Mouse (Mus musculus) E14TG2a.4 (cell line): ENCODE measurements at regions not wholly inside any gene's neighbourhood (a gene's known extent, or its start where the extent isn't known, plus 50 kb on each side); places are given as distances from the start of the nearest gene placed in this dataset.

Experiments
- H3K27me3 ChIP-seq: 2 replicates; pipeline ENCODE4 v1.6.1; 2014; ENCODE audit warnings: low read length, control low read depth; ENCODE audit not compliant: insufficient read depth
- H3K36me3 ChIP-seq: 2 replicates; pipeline ENCODE4 v1.6.1; 2014; ENCODE audit warnings: low read length, control low read depth; ENCODE audit not compliant: insufficient read depth
- H3K4me1 ChIP-seq: replicated peaks from 2 replicates; pipeline ENCODE4 v1.6.1; 2014; ENCODE audit warnings: low read depth, low read length, control low read depth
- H3K4me3 ChIP-seq: replicated peaks from 2 replicates; pipeline ENCODE4 v1.5.1; 2014; ENCODE audit warnings: mild to moderate bottlenecking, low read length
- H3K9me3 ChIP-seq: 2 replicates; pipeline ENCODE4 v1.6.1; 2014; ENCODE audit warnings: low read length, control low read depth
- CTCF ChIP-seq: conservative IDR thresholded peaks from 2 replicates; pipeline ENCODE4 v1.5.1; 2014; ENCODE audit warnings: low read length
- NANOG ChIP-seq: IDR thresholded peaks from 2 replicates; pipeline ENCODE4 v1.6.1; 2014; ENCODE audit warnings: borderline replicate concordance, low read length, mixed read lengths
- POU5F1 ChIP-seq: IDR thresholded peaks from 2 replicates; pipeline ENCODE4 v1.6.1; 2014; ENCODE audit warnings: low read length, borderline replicate concordance

GRCm38 (mm10) chr7:74224378-74224777 is 210.9 kb upstream of the St8sia2 start:
- no peaks in the 10 kb centered on the region for H3K4me1 ChIP-seq
- TF ChIP-seq POU5F1 = no peak
- TF ChIP-seq CTCF = no peak
- TF ChIP-seq NANOG = no peak
- H3K9me3 ChIP-seq = no peaks in the 10 kb centered on the region
- H3K27me3 ChIP-seq = no peaks in the 10 kb centered on the region
- H3K36me3 ChIP-seq = no peaks in the 10 kb centered on the region
- H3K4me3 ChIP-seq = no peak overlapping the region

- Histone ChIP-seq H3K4me3 (no peak overlapping the region), H3K9me3 (peaks cover 6% of the 10 kb centered on the region; the same call in 1 of the 2 replicates), H3K4me1 (no peaks in the 10 kb centered on the region), H3K27me3 (no peaks in the 10 kb centered on the region), H3K36me3 (no peaks in the 10 kb centered on the region)
- TF ChIP-seq CTCF (peak; percentile 38), POU5F1 (no peak)
These were observed 187.2 kb upstream of the St8sia2 start for GRCm38 (mm10) chr7:74200661-74201060.

- H3K4me1 ChIP-seq = no peaks in the 10 kb centered on the region
- no peak overlapping the region for H3K4me3 ChIP-seq
- peaks cover 6% of the 10 kb centered on the region; the same call in 1 of the 2 replicates for H3K9me3 ChIP-seq
- H3K27me3 ChIP-seq = no peaks in the 10 kb centered on the region
- no peaks in the 10 kb centered on the region for H3K36me3 ChIP-seq
- no peak for TF ChIP-seq POU5F1
- TF ChIP-seq CTCF = no peak
- no peak for TF ChIP-seq NANOG
These were observed 185.3 kb upstream of the St8sia2 start for GRCm38 (mm10) chr7:74198796-74199195.

- TF ChIP-seq CTCF (no peak), NANOG (no peak), POU5F1 (no peak)
- H3K36me3 ChIP-seq = no peaks in the 10 kb centered on the region
- H3K9me3 ChIP-seq = no peaks in the 10 kb centered on the region
- no peak overlapping the region for H3K4me3 ChIP-seq
- no peaks in the 10 kb centered on the region for H3K4me1 ChIP-seq
- no peaks in the 10 kb centered on the region for H3K27me3 ChIP-seq
These were observed 171.2 kb upstream of the St8sia2 start for GRCm38 (mm10) chr7:74184661-74185060.

GRCm38 (mm10) chr7:74174206-74174605 is 160.7 kb upstream of the St8sia2 start:
- no peaks in the 10 kb centered on the region for H3K27me3 ChIP-seq
- no peak for TF ChIP-seq CTCF
- H3K4me1 ChIP-seq = no peaks in the 10 kb centered on the region
- H3K9me3 ChIP-seq = no peaks in the 10 kb centered on the region
- H3K36me3 ChIP-seq = no peaks in the 10 kb centered on the region
- no peak overlapping the region for H3K4me3 ChIP-seq

- TF ChIP-seq CTCF (no peak), NANOG (no peak)
- Histone ChIP-seq H3K4me3 (no peak overlapping the region), H3K4me1 (no peaks in the 10 kb centered on the region), H3K36me3 (no peaks in the 10 kb centered on the region), H3K27me3 (no peaks in the 10 kb centered on the region), H3K9me3 (no peaks in the 10 kb centered on the region)
These were observed 159.7 kb upstream of the St8sia2 start for GRCm38 (mm10) chr7:74173230-74173612.

GRCm38 (mm10) chr7:74172504-74173229 is 159.2 kb upstream of the St8sia2 start:
- Histone ChIP-seq H3K4me1 (no peaks in the 10 kb centered on the region), H3K36me3 (no peaks in the 10 kb centered on the region), H3K27me3 (no peaks in the 10 kb centered on the region), H3K9me3 (no peaks in the 10 kb centered on the region), H3K4me3 (no peak overlapping the region)
- TF ChIP-seq POU5F1 (no peak), NANOG (no peak)

- Histone ChIP-seq H3K27me3 (no peaks in the 10 kb centered on the region), H3K4me1 (no peaks in the 10 kb centered on the region), H3K36me3 (no peaks in the 10 kb centered on the region), H3K9me3 (no peaks in the 10 kb centered on the region; the same call in 1 of the 2 replicates), H3K4me3 (no peak overlapping the region)
- TF ChIP-seq POU5F1 (no peak), CTCF (no peak), NANOG (no peak)
These were observed 138.1 kb upstream of the St8sia2 start for GRCm38 (mm10) chr7:74151590-74151989.

GRCm38 (mm10) chr7:74143236-74143635 is 129.7 kb upstream of the St8sia2 start:
- no peak for TF ChIP-seq CTCF
- no peak for TF ChIP-seq POU5F1
- no peak for TF ChIP-seq NANOG
- Histone ChIP-seq H3K4me1 (no peaks in the 10 kb centered on the region), H3K27me3 (no peaks in the 10 kb centered on the region), H3K36me3 (no peaks in the 10 kb centered on the region), H3K4me3 (no peak overlapping the region), H3K9me3 (no peaks in the 10 kb centered on the region)
